Mouse (Mus musculus): ENCODE results near the gene Pde4c.

- TF ChIP-seq EP300 (IDR thresholded peaks at IDR 0.05; ENCODE audit: low read depth in 1 of 2, low read length in 2 of 2), result no peak
- no peak for TF ChIP-seq ZNF384 (IDR thresholded peaks at IDR 0.05; ENCODE audit: low read depth, low read length)
- no peak for TF ChIP-seq UBTF (IDR thresholded peaks at IDR 0.05; ENCODE audit: borderline replicate concordance, insufficient read depth, low read depth, low read length)
- TF ChIP-seq ZC3H11A (IDR thresholded peaks at IDR 0.05; ENCODE audit: low read depth, low read length), result no peak
- no peak for TF ChIP-seq CTCF (IDR thresholded peaks at IDR 0.05 in 2 of 3, conservative IDR thresholded peaks at IDR 0.05 in 1 of 3; ENCODE audit: control insufficient read depth in 1 of 3, insufficient read depth in 1 of 3, low read depth in 2 of 3, low read length in 3 of 3, poor library complexity in 1 of 3, severe bottlenecking in 1 of 3)
- TF ChIP-seq ELF1 (IDR thresholded peaks at IDR 0.05; ENCODE audit: low read depth, low read length), result no peak
- no peak for TF ChIP-seq MAX (IDR thresholded peaks at IDR 0.05; ENCODE audit: low read length)
- TF ChIP-seq KAT2A (conservative IDR thresholded peaks at IDR 0.05; ENCODE audit: low read depth, low read length), result no peak
- TF ChIP-seq POLR2AphosphoS2 (IDR thresholded peaks at IDR 0.05; ENCODE audit: low read length), result no peak
Observed at GRCm38 (mm10) chr8:70674109-70674508, 49.4 kb upstream of the Pde4c start.
